Mouse (Mus musculus) stomach, postnatal 0 days (tissue): ENCODE measurements around the gene Gm11492. TPM values are rescaled to one million over a fixed set of nuclear protein-coding genes. Genes with fewer than 3 reads are reported as not detected.

ENCODE experiments used
- ATAC-seq: fragments of 200-750 bp; cut with Nextera tagmentation; 2 replicates; pipeline ENCODE4 v1.8.0; 2017; ENCODE audit not compliant: low FRiP score, low TSS enrichment
- DNase-seq: peaks from one replicate; pipeline ENCODE4 v3.0.0-alpha.2; 2016; ENCODE audit warnings: low spot score
- H3K27ac ChIP-seq: fragments of 300-500 bp; sonication (generic); replicated peaks from 2 replicates; pipeline ENCODE4 v1.5.1; 2014; ENCODE audit warnings: mild to moderate bottlenecking, control low read depth
- H3K27me3 ChIP-seq: fragments of 300-500 bp; sonication (generic); 2 replicates; pipeline ENCODE4 v1.6.1; 2014; ENCODE audit warnings: low read length; ENCODE audit not compliant: control insufficient read depth, insufficient read depth
- H3K36me3 ChIP-seq: fragments of 300-500 bp; sonication (generic); 2 replicates; pipeline ENCODE4 v1.6.1; 2014; ENCODE audit warnings: low read length, mixed read lengths; ENCODE audit not compliant: control insufficient read depth, insufficient read depth
- H3K4me1 ChIP-seq: fragments of 300-500 bp; sonication (generic); replicated peaks from 2 replicates; pipeline ENCODE4 v1.6.1; 2014; ENCODE audit warnings: antibody characterized with exemption; ENCODE audit not compliant: control insufficient read depth, insufficient read depth
- H3K4me2 ChIP-seq: fragments of 300-500 bp; sonication (generic); replicated peaks from 2 replicates; pipeline ENCODE4 v1.6.1; 2014; ENCODE audit warnings: low read depth, mild to moderate bottlenecking, control low read depth, moderate library complexity
- H3K4me3 ChIP-seq: fragments of 300-500 bp; sonication (generic); 2 replicates; pipeline ENCODE4 v1.5.1; 2014; ENCODE audit warnings: low read depth, low read length, control low read depth
- H3K9ac ChIP-seq: fragments of 300-500 bp; sonication (generic); 2 replicates; pipeline ENCODE4 v1.6.1; 2014; ENCODE audit warnings: mild to moderate bottlenecking, low read length, control low read depth, mixed read lengths
- H3K9me3 ChIP-seq: fragments of 300-500 bp; sonication (generic); 2 replicates; pipeline ENCODE4 v1.6.1; 2016; ENCODE audit warnings: low read length; ENCODE audit not compliant: control insufficient read depth
- CTCF ChIP-seq: IDR thresholded peaks from 2 replicates; pipeline ENCODE4 v1.5.1; 2016; ENCODE audit warnings: antibody characterized with exemption, low read depth, mild to moderate bottlenecking, moderate library complexity
- EP300 ChIP-seq: optimal IDR thresholded peaks from 2 replicates; pipeline ENCODE3; 2016; ENCODE audit warnings: antibody characterized with exemption
- WGBS: fragments of 180-500 bp; shearing (Covaris S2); extraction: QIAGEN DNeasy Blood & Tissue Kit; methylation state at CpG from one replicate; pipeline ENCODE4 v1.1.7; 2014; 5-methylcytosine and 5-hydroxymethylcytosine counted together
- polyA plus RNA-seq: library from polyadenylated mRNA; unstranded; fragments of >200 nt; fragmentation: Nextera tagmentation; extraction: Ambion mirVana; gene quantifications from 2 replicates; pipeline ENCODE4 v1.2.1, GENCODE M21; 2015

Gene Gm11492
- polyA plus RNA-seq, 1 experiment from 2014 or later = not detected

- Histone ChIP-seq H3K27me3 (no peaks in the 10 kb centered on the region), H3K36me3 (no peaks in the 10 kb centered on the region), H3K4me3 (no peak overlapping the region), H3K4me1 (0 out of 2 replicates have a peak, but pooled peaks cover 5% of the 10 kb centered on the region), H3K9ac (no peak overlapping the region), H3K27ac (no peak overlapping the region), H3K9me3 (no peaks in the 10 kb centered on the region), H3K4me2 (no peak overlapping the region)
- ATAC-seq = no peak
- WGBS = 81% methylated on average over 5 of the region's 5 CpGs
- no peak for DNase-seq
- no peak for TF ChIP-seq CTCF
- no peak for TF ChIP-seq EP300
Observed at GRCm38 (mm10) chr11:87587211-87587874, 20.9 kb downstream of the Gm11492 start.

GRCm38 (mm10) chr11:87589605-87590004, 23.2 kb downstream of the Gm11492 start:
- no peak for DNase-seq
- Histone ChIP-seq H3K4me1 (peaks cover 5% of the 10 kb centered on the region; the same call in 1 of the 2 replicates), H3K9ac (0 out of 2 replicates have a peak overlapping the region, but pooled peaks have one; percentile 8)

GRCm38 (mm10) chr11:87590841-87591525, 24.5 kb downstream of the Gm11492 start:
- ATAC-seq = no peak

More at GRCm38 (mm10) chr11:87589605-87590004, 23.2 kb downstream of the Gm11492 start:
- no peaks in the 10 kb centered on the region for H3K36me3 ChIP-seq
- peak overlapping the region; percentile 75; the same call in 1 of the 2 replicates for H3K4me2 ChIP-seq
- H3K4me3 ChIP-seq = no peak overlapping the region
- 89% methylated on average over 8 of the region's 8 CpGs for WGBS
- no peaks in the 10 kb centered on the region for H3K27me3 ChIP-seq
- no peaks in the 10 kb centered on the region for H3K9me3 ChIP-seq
- no peak for TF ChIP-seq EP300
- no peak for TF ChIP-seq CTCF
- ATAC-seq = no peak
- H3K27ac ChIP-seq = no peak overlapping the region

GRCm38 (mm10) chr11:87591526-87592353, 25.3 kb downstream of the Gm11492 start, which contains the start of gene Mtmr4:
Gene Mtmr4, plus strand, starts transcription at chr11:87592162.
- Histone ChIP-seq H3K27me3 (no peaks in the 10 kb centered on the region), H3K4me2 (peak within 1 kb of the TSS; percentile 75), H3K9ac (peak within 1 kb of the TSS; percentile 82), H3K9me3 (no peaks in the 10 kb centered on the region), H3K36me3 (no peaks in the 10 kb centered on the region), H3K4me3 (peak within 1 kb of the TSS; percentile 67), H3K27ac (peak within 1 kb of the TSS; percentile 94), H3K4me1 (peaks cover 10% of the 10 kb centered on the region)
- peak; percentile 18; the same call in 1 of the 2 replicates for TF ChIP-seq CTCF
- no peak for TF ChIP-seq EP300
- DNase-seq (peak; percentile 99), ATAC-seq (peak; percentile 98)
- WGBS = under 1% methylated on average over 54 of the region's 61 CpGs

More at GRCm38 (mm10) chr11:87590841-87591525, 24.5 kb downstream of the Gm11492 start:
- no peak for TF ChIP-seq EP300
- TF ChIP-seq CTCF = no peak
- Histone ChIP-seq H3K36me3 (no peaks in the 10 kb centered on the region), H3K9me3 (no peaks in the 10 kb centered on the region), H3K4me1 (peaks cover 8% of the 10 kb centered on the region), H3K27me3 (no peaks in the 10 kb centered on the region), H3K4me3 (peak overlapping the region; percentile 67), H3K4me2 (peak overlapping the region; percentile 75), H3K9ac (peak overlapping the region; percentile 82), H3K27ac (peak overlapping the region; percentile 94)
- DNase-seq = peak; percentile 47
- WGBS = under 1% methylated on average over 25 of the region's 25 CpGs

GRCm38 (mm10) chr11:87592354-87592695, 25.9 kb downstream of the Gm11492 start:
- peak overlapping the region; percentile 72 for H3K9ac ChIP-seq
- H3K36me3 ChIP-seq = no peaks in the 10 kb centered on the region
- H3K4me3 ChIP-seq = peak overlapping the region; percentile 64
- ATAC-seq = no peak
- H3K27ac ChIP-seq = peak overlapping the region; percentile 90
- H3K4me1 ChIP-seq = peaks cover 10% of the 10 kb centered on the region
- TF ChIP-seq EP300 (no peak), CTCF (peak; percentile 50)
- WGBS = 0% methylated on average over 13 of the region's 15 CpGs
- no peaks in the 10 kb centered on the region for H3K27me3 ChIP-seq
- H3K9me3 ChIP-seq = no peaks in the 10 kb centered on the region
- DNase-seq = no peak
- peak overlapping the region; percentile 63 for H3K4me2 ChIP-seq
